Mouse (Mus musculus) intestine, postnatal 0 days (tissue): Measurements from ENCODE around the gene Tgfbrap1. TPM values are rescaled to one million over a fixed set of nuclear protein-coding genes. Genes with fewer than 3 reads are reported as not detected.
A peak's percentile ranks its signal among the peaks of the same experiment; 100 is the strongest.
"Not testable (repeated sequence)": the region's sequence is repeated elsewhere in the genome, so short reads cannot be mapped to it uniquely, and the experiment has no call there.

Experiments
- ATAC-seq: fragments of 200-750 bp; cut with Nextera tagmentation; 2 replicates; pipeline ENCODE4 v1.8.0; 2017; ENCODE audit warnings: mild to moderate bottlenecking, moderate TSS enrichment, moderate library complexity
- H3K27ac ChIP-seq: fragments of 300-500 bp; sonication (generic); 2 replicates; pipeline ENCODE4 v1.5.1; 2014; ENCODE audit warnings: mild to moderate bottlenecking, low read depth, low read length, moderate library complexity
- H3K27me3 ChIP-seq: fragments of 300-500 bp; sonication (generic); replicated peaks from 2 replicates; pipeline ENCODE4 v1.6.1; 2014; ENCODE audit warnings: low read length, mixed read lengths; ENCODE audit not compliant: control insufficient read depth, insufficient read depth
- H3K36me3 ChIP-seq: fragments of 300-500 bp; sonication (generic); 2 replicates; pipeline ENCODE4 v1.6.1; 2014; ENCODE audit warnings: mild to moderate bottlenecking, moderate library complexity; ENCODE audit not compliant: control insufficient read depth, insufficient read depth
- H3K4me1 ChIP-seq: fragments of 300-500 bp; sonication (generic); replicated peaks from 2 replicates; pipeline ENCODE4 v1.6.1; 2014; ENCODE audit warnings: antibody characterized with exemption, low read length, mixed read lengths; ENCODE audit not compliant: control insufficient read depth, insufficient read depth
- H3K4me2 ChIP-seq: fragments of 300-500 bp; sonication (generic); replicated peaks from 2 replicates; pipeline ENCODE4 v1.6.1; 2014; ENCODE audit warnings: low read depth, mild to moderate bottlenecking, moderate library complexity
- H3K4me3 ChIP-seq: fragments of 300-500 bp; sonication (generic); 2 replicates; pipeline ENCODE4 v1.5.1; 2014; ENCODE audit warnings: low read depth, low read length
- H3K9ac ChIP-seq: fragments of 300-500 bp; sonication (generic); 2 replicates; pipeline ENCODE4 v1.6.1; 2014; ENCODE audit warnings: mild to moderate bottlenecking, low read depth, low read length
- H3K9me3 ChIP-seq: fragments of 300-500 bp; sonication (generic); 2 replicates; pipeline ENCODE4 v1.6.1; 2016; ENCODE audit warnings: mixed run types; ENCODE audit not compliant: control insufficient read depth
- CTCF ChIP-seq: sonication (generic); IDR thresholded peaks from 2 replicates; pipeline ENCODE4 v1.5.1; 2016; ENCODE audit warnings: low read depth, mild to moderate bottlenecking, control low read depth, antibody characterized with exemption, moderate library complexity
- WGBS: fragments of 180-500 bp; shearing (Covaris S2); extraction: QIAGEN DNeasy Blood & Tissue Kit; methylation state at CpG from one replicate; pipeline ENCODE4 v1.1.7; 2014; 5-methylcytosine and 5-hydroxymethylcytosine counted together
- polyA plus RNA-seq: library from polyadenylated mRNA; unstranded; fragments of >200 nt; fragmentation: Nextera tagmentation; extraction: Ambion mirVana; gene quantifications from 2 replicates; pipeline ENCODE4 v1.2.1, GENCODE M21; 2015

The Tgfbrap1 gene
- polyA plus RNA-seq, 1 experiment from 2014 or later: 6.1 TPM

DNA sequence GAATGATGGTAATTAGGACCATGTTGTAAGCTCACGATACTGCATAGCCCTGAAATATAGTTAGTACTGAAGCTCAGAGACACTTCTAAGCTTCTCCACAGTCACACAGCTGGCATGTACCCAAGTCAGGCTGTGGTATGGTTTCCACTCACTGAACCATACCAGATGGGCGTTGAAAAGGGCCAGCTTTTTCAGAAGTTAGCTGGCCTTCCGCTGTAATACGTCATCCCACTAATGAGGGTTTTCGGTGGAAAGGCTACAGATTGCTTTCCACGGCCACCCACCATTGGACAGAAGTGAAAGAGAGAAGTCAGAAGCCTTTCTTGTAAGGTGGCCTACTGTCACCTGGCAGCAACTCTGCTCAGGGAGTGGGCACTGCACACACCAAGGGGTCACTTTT lies 44.4 kb upstream of the Tgfbrap1 start:
- peaks cover 3% of the 10 kb centered on the region; the same call in 1 of the 2 replicates for H3K4me1 ChIP-seq
- 80% methylated on average over 6 of the region's 6 CpGs for WGBS
- H3K36me3 ChIP-seq: peaks cover 38% of the 10 kb centered on the region
- TF ChIP-seq CTCF: no peak
- no peak overlapping the region for H3K4me2 ChIP-seq
- ATAC-seq: no peak
- H3K9ac ChIP-seq: no peak overlapping the region
- H3K4me3 ChIP-seq: no peak overlapping the region
- no peak overlapping the region for H3K27ac ChIP-seq
- H3K9me3 ChIP-seq: no peaks in the 10 kb centered on the region
- H3K27me3 ChIP-seq: no peaks in the 10 kb centered on the region

DNA sequence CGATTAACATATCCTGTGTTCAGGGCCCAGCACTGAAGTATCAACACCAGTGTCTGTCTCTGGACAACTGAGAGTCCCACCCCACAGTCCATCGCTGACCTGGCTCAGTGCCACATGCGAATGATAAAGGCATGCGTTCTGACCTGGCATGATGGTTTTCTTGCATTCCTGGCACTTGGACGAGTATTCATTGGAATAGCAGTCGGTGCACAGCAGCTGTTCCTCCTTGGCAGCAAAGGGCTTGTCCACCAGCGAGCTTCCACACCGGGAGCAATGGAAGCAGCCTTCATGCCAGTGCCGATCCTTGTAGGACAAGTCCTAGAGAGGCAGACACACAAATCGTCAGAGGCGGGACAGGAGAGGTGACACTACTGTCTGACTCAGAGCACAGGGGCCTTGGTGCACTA lies 43.1 kb upstream of the Tgfbrap1 start:
- ATAC-seq: no peak
- Histone ChIP-seq H3K9me3 (no peaks in the 10 kb centered on the region), H3K27me3 (no peaks in the 10 kb centered on the region), H3K36me3 (peaks cover 45% of the 10 kb centered on the region), H3K4me1 (peaks cover 3% of the 10 kb centered on the region; the same call in 1 of the 2 replicates), H3K4me2 (no peak overlapping the region), H3K9ac (no peak overlapping the region), H3K4me3 (no peak overlapping the region), H3K27ac (no peak overlapping the region)
- TF ChIP-seq CTCF: no peak
- 62% methylated on average over 11 of the region's 11 CpGs for WGBS

DNA sequence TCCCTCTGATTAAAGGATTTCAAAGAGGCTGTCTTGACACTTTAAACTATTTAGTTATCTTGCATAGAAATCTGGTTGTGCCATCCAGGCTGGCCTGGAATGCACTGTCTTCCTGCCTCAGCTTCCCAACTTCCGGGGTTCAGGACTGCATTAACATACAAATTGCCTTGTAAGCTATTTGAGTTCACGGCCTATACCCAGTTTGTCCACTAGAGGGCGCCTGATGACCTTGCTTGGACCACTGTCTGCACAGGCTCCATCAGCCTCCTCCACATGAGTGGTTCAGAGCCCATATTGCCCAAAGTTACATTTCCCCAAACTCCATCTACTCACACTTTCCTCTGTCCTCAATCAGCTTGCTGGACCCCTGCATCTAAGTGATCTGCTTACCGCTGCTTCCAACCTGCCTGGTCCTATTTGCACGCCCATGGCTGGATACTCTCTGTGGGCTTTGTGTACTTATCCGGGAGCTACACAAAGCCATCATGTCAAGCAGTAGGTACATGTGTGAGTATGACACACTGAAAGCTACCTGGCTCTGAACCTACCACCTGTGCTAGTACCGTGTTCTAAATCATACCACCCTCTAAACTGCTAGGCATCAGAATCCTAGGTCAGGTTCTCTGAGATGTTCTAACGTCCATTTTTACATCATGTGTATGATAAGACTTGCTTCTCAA lies 41.3 kb upstream of the Tgfbrap1 start:
- Histone ChIP-seq H3K9ac (no peak overlapping the region), H3K4me1 (no peaks in the 10 kb centered on the region), H3K27ac (no peak overlapping the region), H3K4me3 (no peak overlapping the region), H3K27me3 (no peaks in the 10 kb centered on the region), H3K4me2 (no peak overlapping the region), H3K9me3 (no peaks in the 10 kb centered on the region), H3K36me3 (peaks cover 56% of the 10 kb centered on the region)
- TF ChIP-seq CTCF: peak; percentile 99
- WGBS: 50% methylated on average over 8 of the region's 8 CpGs
- ATAC-seq: peak; percentile 52

DNA sequence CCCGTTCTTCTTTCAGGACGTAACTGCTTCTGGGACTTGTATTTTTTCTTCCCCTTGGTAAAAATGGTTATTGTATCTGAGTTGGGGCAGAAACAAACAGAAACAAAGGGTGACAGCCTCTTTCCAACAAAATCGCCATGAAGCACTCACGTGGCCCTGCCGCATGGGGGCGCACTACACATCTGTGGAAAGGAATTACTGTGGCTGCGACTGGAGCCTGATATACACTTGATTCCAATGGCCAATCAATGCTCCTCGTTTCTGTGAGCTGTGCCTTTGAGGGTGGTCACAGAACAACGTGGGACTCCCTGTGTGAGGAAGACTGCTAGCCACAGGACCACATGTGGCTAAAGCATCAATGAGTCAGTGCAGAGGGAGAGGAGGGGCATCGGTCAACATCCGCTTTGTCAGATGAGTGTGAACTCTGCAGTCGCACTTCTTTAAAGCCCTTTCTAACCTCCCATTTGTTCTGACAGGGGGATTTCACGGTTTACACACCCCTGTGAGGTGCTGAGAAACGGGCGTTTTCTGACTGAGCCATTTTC lies 39.9 kb upstream of the Tgfbrap1 start:
- peaks cover 50% of the 10 kb centered on the region for H3K36me3 ChIP-seq
- H3K4me3 ChIP-seq: no peak overlapping the region
- no peaks in the 10 kb centered on the region for H3K4me1 ChIP-seq
- TF ChIP-seq CTCF: peak; percentile 65
- 77% methylated on average over 15 of the region's 15 CpGs for WGBS
- H3K9me3 ChIP-seq: no peaks in the 10 kb centered on the region
- H3K27me3 ChIP-seq: no peaks in the 10 kb centered on the region
- ATAC-seq: no peak
- H3K27ac ChIP-seq: no peak overlapping the region
- no peak overlapping the region for H3K9ac ChIP-seq
- no peak overlapping the region for H3K4me2 ChIP-seq

DNA sequence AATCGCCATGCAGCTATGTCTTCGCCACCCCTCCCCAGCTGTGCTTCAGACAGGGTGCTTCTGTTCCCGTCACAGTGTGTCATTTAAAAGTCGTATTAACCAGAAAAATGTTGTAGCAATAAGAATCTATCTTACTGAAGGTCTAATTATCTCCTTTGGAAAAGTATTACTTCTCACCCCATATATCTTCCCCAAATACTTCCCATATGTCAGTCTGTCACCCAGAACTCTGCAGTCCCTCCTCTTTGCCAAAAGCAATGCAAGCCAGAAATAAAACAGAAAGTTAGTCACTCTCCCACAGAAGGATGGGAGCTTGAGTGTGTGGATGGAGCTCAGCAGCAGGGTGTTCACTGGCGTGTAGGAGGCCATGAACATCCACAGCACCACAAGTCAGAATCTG lies 38.9 kb upstream of the Tgfbrap1 start:
- no peaks in the 10 kb centered on the region for H3K27me3 ChIP-seq
- no peak overlapping the region for H3K4me3 ChIP-seq
- no peak for TF ChIP-seq CTCF
- no peak for ATAC-seq
- no peaks in the 10 kb centered on the region for H3K9me3 ChIP-seq
- H3K27ac ChIP-seq: no peak overlapping the region
- no peak overlapping the region for H3K9ac ChIP-seq
- WGBS: 97% methylated on average over 5 of the region's 5 CpGs
- H3K36me3 ChIP-seq: peaks cover 50% of the 10 kb centered on the region
- H3K4me2 ChIP-seq: no peak overlapping the region
- no peaks in the 10 kb centered on the region for H3K4me1 ChIP-seq

DNA sequence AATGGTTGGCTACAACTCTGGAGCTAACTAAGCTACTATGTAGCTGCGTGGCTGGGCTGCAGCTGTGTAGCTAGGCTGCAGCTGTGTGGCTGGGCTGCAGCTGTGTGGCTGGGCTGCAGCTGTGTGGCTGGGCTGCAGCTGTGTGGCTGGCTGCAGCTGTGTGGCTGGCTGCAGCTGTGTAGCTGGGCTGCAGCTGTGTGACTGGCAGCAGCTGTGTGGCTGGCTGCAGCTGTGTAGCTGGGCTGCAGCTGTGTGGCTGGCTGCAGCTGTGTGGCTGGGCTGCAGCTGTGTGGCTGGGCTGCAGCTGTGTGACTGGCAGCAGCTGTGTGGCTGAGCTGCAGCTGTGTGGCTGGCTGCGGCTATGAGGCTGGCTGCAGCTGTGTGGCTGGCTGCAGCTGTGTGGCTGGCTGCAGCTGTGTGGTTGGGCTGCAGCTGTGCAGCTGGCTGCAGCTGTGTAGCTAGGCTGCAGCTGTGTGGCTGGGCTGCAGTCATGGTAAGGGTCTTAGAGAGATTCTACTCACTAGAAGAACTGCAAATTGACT lies 38.1 kb upstream of the Tgfbrap1 start:
- H3K27me3 ChIP-seq, H3K4me2 ChIP-seq, H3K4me1 ChIP-seq, ATAC-seq, H3K9me3 ChIP-seq, H3K27ac ChIP-seq, H3K9ac ChIP-seq, H3K4me3 ChIP-seq: not testable (repeated sequence)
- WGBS: 85% methylated on average over 2 of the region's 2 CpGs
- peaks cover 50% of the 10 kb centered on the region for H3K36me3 ChIP-seq
